Mouse (Mus musculus) CH12F3 (cell line): Measurements from ENCODE around the gene Hoxa7.

Experiments used
- in situ Hi-C: fragments of 300-500 bp; cut with MboI; formaldehyde crosslinking; loops from 2 replicates; pipeline ENCODE4 v1.14.3; 2020; ENCODE audit warnings: low sequenced_read_pairs

Hoxa7 gene

DNA sequence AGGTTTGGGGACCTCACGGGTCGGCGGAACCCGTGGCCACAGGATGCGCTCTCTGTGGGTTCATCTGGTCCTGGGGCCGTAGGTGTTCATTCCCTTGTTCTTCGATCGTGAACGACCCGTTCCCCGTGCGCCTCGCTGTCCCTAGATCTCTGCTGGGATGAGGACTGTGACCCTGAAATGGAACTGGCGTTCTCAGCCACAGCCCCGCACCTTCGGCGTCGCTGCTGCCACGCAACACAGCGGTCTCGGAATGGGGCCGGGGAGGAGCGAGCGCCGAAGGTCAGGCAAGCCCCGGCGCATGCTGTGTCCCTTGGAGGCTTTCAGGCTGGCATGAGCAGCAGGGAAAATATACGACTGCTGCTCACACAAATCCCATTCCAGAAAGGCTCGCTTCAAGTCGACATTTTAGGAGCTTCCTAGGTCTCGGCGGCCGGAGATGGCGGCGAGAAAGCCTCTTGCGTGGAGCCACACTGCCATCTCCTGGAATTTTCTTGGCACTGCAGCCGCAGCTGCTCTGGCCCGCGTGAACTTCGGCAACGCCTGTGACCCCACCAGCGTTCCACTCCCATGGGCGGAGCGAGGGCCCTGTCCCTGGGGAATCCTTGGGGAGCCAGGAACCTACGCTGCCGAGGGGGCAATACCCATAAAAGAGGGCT, at the start of gene Hoxa7:
TSS of gene Hoxa7 (minus strand) at position 518 of the 656 bp plus-strand sequence.
- in situ Hi-C loops = loop anchor here (5.0 to 25.0 kb wide), 3 partner anchors 359 to 1007 kb away; no protein-coding TSS in a partner anchor

- in situ Hi-C loops = loop anchor here (25.0 kb wide), 2 partner anchors 567 to 642 kb away; no protein-coding TSS in a partner anchor
These were observed 49.1 kb upstream of the Hoxa7 start for GRCm38 (mm10) chr6:52270494-52271480.

DNA sequence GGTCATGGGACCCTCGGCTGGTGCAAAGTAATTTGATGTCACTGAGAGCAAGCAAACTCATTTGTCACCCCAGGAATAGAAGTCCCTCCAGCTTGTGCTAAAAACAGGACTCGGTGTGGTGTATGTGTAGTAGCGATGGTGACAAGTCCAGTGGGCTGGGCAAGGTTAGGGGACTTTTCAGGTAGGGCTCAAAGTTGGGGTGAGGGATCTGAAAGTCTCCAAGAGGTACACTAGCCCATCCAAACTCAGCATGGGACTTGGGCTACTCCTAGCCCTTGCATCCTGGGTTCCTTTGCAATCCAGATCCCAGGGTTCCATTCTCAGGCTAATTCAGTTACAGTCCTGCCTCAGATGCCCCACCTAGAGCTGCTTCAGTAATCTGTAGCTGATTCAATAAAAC, 47.1 kb upstream of the Hoxa7 start:
- in situ Hi-C loops = loop anchor here (25.0 kb wide), 2 partner anchors 569 to 644 kb away; no protein-coding TSS in a partner anchor

DNA sequence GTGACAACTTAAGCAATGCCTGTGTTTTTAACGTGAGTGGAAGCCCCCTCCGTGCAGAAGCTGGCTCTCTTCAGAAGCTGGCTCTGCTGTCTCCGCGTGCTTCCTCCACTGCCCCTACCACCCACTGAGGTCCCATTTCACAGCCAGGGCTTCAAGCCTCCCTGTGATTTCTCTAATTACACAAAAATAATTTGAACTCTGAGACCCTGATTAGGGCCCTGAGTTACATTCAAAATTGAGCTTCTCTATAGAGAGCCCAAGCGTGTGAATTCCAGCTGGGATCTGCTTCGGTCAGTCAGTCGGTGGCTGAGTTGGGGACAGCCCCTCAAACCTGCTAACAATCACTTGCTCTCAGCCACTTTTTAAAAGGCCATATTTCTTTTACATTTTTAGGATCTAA, 46.7 kb upstream of the Hoxa7 start:
- in situ Hi-C loops = loop anchor here (25.0 kb wide), 2 partner anchors 569 to 644 kb away; no protein-coding TSS in a partner anchor

DNA sequence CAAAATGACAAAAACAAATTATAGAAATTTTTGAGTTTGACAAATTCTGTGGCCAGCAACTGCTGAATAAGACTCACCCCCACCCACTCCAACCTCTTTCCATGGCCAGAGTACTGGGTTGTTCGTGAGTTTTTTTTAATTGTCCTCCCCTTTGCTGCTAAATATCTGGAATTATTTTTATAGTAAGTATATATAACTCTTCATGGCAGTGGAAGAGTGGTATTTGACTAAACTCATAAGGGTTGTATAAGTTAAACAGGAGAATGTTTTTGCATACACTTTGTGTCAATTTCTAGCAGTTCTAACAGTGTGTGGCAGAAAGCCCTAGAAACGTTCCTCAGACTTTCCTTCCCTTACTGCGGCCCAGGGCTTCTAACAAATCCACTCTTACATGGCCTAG, 46.0 kb upstream of the Hoxa7 start:
- in situ Hi-C loops = loop anchor here (25.0 kb wide), 2 partner anchors 570 to 645 kb away; no protein-coding TSS in a partner anchor

DNA sequence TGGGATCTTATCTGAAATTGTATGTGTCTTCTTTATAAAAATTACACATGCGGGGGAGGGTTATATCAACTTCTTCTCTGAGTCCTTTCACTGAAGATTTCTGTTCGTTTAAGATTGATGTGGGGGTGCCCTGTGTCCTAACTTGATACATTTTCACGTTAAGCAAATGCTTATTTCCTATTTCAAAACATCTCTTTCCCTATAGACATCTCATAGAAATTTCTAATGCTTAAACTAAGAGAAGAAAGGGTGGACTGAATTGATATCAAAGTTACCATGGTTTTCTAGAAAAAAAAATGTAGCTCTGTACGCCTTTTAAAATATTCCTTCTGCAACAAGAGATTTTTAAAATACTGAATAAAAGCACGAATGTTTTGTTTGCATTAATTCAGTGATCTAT, 45.6 kb upstream of the Hoxa7 start:
- in situ Hi-C loops = loop anchor here (25.0 kb wide), 2 partner anchors 570 to 645 kb away; no protein-coding TSS in a partner anchor

DNA sequence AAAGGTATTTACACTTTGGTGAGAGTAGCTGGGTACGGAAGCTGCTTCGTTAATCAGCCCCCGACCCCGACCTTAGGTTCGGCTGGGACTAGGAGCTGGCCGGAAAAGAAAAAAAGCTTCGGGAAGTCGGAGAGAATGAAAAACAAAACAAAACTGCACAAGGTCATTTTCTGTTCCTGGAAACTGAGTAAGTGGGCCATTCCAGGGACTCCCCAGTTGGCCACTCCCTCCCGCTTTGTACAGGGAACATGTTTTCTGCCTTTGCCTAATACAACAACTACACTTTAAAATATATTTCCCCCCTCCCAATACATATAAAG, 45.0 kb upstream of the Hoxa7 start:
- in situ Hi-C loops = loop anchor here (25.0 kb wide), 2 partner anchors 571 to 646 kb away; no protein-coding TSS in a partner anchor

DNA sequence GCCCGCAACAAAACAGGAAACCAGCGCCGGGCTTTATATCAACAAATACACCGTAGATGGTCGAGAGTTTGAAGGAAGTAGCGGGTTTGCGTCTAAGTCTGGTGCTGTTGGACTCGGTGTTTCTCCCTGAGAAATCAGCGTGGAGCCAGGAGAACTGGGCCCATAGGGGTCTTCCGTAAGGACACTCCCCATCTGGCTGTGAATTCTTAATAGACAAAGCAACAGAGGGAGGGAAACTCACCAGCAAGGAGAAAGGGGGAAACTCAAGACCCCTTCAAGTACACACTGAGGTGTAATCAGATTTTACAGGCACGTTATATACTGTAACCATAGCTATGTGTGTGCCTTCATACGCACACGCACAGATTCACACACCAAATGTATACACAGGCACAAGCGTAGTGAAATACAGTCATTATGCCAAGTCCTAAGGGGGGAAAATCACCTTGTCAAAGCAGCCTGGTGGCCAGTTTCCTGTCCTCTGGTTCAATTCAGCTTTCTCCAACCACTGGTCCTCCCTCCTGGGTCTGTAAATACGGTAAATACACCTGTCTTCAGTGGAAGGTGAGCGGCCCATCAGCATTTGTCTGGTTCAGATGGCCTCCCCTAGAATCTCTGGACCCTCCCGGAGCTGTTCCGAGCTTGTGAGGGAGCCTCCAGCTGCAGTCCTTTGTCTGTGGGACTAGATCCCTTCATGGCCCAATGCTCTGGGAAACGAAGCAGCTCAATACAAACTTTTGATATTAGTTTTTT, 44.4 kb upstream of the Hoxa7 start:
- in situ Hi-C loops = loop anchor here (25.0 kb wide), 2 partner anchors 571 to 646 kb away; no protein-coding TSS in a partner anchor

DNA sequence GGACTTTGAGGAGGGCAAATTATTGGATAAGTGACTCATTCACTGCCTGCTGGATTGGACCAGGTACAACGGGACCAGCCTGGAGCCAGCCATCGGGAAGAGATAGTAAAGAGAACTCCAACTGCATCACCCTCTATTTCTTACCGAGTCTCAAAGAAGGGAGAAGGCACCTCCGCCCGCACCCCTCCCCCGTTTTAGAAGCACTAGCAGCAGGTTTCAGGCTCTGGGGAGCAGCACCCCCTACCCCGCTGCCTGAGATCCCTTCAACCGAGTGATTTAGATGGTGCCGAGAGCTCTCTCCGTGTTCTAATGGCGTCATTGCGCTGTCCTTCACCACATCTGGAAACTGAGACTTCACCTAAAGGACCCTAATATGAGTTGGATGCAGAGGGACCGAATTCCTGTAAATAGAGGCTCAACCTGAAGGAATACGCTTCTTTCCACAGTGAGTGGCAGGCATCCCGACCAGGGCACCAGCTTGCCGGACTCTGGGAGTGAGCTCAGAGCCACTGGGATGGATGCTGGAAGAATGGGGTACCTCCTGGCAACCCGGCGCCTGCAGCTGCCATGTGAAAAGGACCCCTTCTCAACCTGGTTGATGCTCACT, 43.8 kb upstream of the Hoxa7 start:
- in situ Hi-C loops = loop anchor here (25.0 kb wide), 2 partner anchors 572 to 647 kb away; no protein-coding TSS in a partner anchor

DNA sequence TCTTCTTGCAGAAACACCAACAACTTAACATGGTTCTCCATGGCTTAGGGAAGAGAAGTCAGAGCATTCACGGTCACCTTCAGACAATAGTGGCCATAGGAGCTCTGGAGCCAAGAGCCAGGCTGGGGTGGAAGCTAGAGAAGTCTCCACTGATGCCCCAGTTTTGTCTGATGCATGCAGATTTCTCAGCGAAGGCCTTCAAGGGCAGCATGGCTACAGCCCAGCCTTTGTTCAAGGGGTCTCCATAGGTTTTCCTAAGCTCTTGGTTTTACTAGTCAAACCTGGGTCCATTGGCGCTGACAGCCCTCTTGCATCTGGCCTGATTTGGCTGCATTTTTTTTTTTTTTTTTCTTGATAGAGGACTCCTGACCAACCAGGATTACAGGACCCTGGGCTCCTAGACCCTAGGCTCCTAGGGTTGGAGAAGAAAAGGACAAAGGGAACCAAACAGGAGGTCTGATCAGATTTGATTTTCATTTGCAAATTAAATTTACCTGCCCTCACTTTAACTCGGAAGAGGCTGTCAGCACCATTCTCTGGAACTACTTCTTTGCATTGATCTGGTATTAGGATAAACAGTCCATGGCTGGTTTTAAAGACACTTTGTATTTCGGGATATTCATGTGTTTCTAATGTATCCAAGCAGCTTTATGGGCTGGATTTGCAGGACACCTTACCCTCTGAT, 42.6 kb upstream of the Hoxa7 start:
- in situ Hi-C loops = loop anchor here (25.0 kb wide), 2 partner anchors 573 to 648 kb away; no protein-coding TSS in a partner anchor

GRCm38 (mm10) chr6:52263321-52263585, 41.6 kb upstream of the Hoxa7 start:
- in situ Hi-C loops = loop anchor here (25.0 kb wide), 2 partner anchors 574 to 649 kb away; no protein-coding TSS in a partner anchor

DNA sequence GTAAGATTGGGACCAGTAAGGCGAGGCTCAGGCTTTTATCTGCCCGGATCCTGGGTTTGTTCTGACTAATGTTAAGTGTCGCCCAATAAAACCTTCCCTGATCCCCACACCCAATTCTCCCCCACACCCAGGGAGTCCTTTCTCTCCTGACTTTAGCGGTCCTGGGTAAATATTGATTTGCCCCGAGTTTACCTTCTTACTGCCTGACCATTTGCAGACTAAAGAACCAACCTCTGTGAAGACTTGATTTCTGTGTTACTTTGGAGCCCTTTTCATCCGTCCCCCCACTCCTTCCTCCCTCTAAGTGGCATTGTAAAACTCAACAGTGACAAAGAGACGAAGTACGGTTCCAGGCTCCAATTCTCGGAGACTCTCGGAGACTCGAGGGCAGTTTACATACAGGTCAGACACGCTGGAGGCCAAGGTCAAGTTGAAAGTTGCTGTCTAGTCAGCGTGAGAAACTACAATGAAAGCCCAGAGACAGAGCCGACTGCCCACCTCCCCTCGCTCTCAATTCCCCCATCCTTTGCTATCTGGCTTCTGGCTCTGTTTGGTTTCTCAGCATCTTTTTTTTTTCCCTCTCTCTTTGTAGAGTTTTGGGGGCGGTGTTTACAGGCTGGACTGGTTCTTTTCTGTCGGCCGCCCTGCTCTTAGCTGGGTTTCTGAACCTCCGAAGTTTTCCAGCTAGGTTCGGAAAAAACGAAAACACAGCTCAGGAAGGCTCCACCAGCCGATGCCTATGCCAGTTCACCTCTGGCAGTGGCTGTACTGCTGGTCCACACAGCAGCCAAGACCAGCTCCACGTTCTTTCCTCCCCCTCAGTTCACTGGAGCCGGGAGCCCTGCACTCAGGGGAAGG, 41.0 kb upstream of the Hoxa7 start:
- in situ Hi-C loops = loop anchor here (25.0 kb wide), 2 partner anchors 575 to 650 kb away; no protein-coding TSS in a partner anchor

GRCm38 (mm10) chr6:52261751-52262462, 40.3 kb upstream of the Hoxa7 start:
- in situ Hi-C loops = loop anchor here (25.0 kb wide), 2 partner anchors 575 to 650 kb away; no protein-coding TSS in a partner anchor

GRCm38 (mm10) chr6:52260654-52261575, 39.3 kb upstream of the Hoxa7 start, which contains the start of gene Hoxa13:
Hoxa13 (minus strand) TSS chr6:52260880.
- in situ Hi-C loops = loop anchor here (25.0 kb wide), 2 partner anchors 576 to 651 kb away; no protein-coding TSS in a partner anchor

DNA sequence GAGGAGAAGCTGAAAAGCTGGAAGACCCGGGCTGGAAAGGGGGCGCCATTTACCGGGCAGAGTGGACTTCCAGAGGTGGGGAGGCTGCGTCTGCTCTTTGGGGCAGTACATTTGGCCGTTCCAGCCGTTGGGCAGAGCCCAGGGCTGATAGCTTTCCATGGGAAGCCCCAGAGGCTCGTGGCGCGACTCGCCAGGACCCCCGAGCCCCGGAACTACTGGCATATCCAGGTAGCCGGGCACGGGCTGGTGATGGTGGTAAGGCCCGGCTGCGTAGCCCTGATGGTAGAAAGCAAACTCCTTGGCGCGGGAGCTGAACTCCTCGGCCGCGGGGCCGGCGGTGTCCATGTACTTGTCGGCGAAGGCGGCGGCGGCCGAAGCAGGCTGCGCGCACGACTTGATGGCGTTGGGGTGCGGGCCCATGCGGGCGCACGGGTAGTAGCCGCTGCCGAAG, 38.2 kb upstream of the Hoxa7 start:
- in situ Hi-C loops = loop anchor here (25.0 kb wide), 2 partner anchors 577 to 652 kb away; no protein-coding TSS in a partner anchor

DNA sequence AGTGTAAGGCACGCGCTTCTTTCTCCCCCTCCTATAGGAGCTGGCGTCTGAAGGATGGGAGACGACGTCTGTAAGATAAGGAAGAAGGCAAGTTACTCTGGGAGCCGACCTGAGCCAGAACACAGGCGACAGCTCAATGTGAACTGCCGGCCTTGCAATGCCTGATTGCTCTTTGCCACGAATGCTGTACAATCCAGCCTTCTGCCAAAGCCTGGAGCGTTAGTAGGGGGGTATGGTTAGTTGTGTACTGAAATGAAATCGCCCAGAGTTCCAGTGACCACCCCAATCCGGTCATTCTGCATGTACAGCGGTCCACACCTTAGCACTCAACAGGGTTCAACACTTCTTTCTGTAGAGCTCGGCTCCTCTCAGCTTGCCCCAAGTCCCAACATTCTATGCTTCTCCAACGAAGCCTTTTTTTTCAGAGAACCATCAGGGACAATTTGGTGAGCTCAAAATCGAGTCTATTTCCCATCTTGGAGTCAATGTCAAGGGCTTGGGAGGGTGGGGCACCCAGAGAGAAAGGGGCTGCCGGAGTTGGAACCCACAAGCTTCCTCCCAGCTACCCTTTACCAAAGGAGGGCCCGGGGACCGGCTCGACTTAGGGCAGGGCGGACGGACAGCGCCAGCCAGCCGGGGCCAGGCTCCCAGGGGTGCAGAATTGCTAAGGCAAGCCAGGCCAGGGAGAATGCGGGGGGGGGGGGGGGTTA, 37.6 kb upstream of the Hoxa7 start:
- in situ Hi-C loops = loop anchor here (25.0 kb wide), 2 partner anchors 578 to 653 kb away; no protein-coding TSS in a partner anchor
